Comparison of ENCODE assay signal across 8 mouse cellular contexts in the genomic region with DNA sequence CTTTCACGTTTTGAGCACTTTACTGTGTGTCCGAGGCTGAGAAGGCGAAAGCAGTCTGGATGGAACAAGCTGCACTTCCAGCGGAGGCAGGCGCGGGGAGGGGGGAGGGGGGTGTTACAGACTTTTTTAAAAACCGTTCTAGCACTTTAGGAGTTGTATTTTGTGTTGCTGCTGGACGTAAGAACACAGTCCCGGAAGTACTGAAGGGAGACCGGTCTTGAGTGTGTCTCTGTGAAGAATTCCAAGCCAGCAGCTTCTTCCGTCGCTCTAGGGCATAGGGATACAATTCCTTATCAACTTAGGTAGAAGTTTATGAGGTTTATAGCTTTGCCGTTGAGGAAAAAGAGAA.
DNase-seq lines count a peak whose midpoint lies in the region; ATAC-seq and TF ChIP-seq lines count a peak whose summit lies in the region.

No protein-coding gene starts in this region.

- intact Hi-C loops in left cerebral cortex, postnatal 4 days (cut with DNase I), result no loop called here

- no peaks in the 10 kb centered on the region for H3K9me3 ChIP-seq in lung, embryonic 14.5 days (ENCODE audit: low read depth, low read length)
- no peaks in the 10 kb centered on the region for H3K9me3 ChIP-seq in hindbrain, embryonic 14.5 days (ENCODE audit: control insufficient read depth, low read length)

- H3K36me3 ChIP-seq in lung, embryonic 14.5 days (ENCODE audit: insufficient read depth), result no peaks in the 10 kb centered on the region
- H3K36me3 ChIP-seq in hindbrain, embryonic 14.5 days (replicated peaks; ENCODE audit: control insufficient read depth, insufficient read depth), result no peaks in the 10 kb centered on the region

- H3K4me3 ChIP-seq in lung, embryonic 14.5 days (ENCODE audit: low read depth, low read length), result peak overlapping the region; percentile 49
- peak overlapping the region; percentile 68 for H3K4me3 ChIP-seq in cortical plate, adult 2 months (ENCODE audit: insufficient read depth, low read length)
- peak overlapping the region; percentile 46 for H3K4me3 ChIP-seq in hindbrain, embryonic 14.5 days (replicated peaks; ENCODE audit: low read length)

- H3K27ac ChIP-seq in lung, embryonic 14.5 days (ENCODE audit: low read depth), result peak overlapping the region; percentile 71; the same call in 1 of the 2 replicates
- no peak overlapping the region for H3K27ac ChIP-seq in cortical plate, adult 2 months (ENCODE audit: insufficient read depth, low read length)
- 0 out of 2 replicates have a peak overlapping the region, but pooled peaks have one; percentile 3 for H3K27ac ChIP-seq in hindbrain, embryonic 14.5 days

- 10% methylated on average over 13 of the region's 13 CpGs for WGBS in lung, embryonic 14.5 days
- WGBS in hindbrain, embryonic 14.5 days, result 7% methylated on average over 13 of the region's 13 CpGs

- H3K4me2 ChIP-seq in lung, embryonic 14.5 days, result peak overlapping the region; percentile 67
- H3K4me2 ChIP-seq in hindbrain, embryonic 14.5 days (replicated peaks), result peak overlapping the region; percentile 54

- H3K9ac ChIP-seq in lung, embryonic 14.5 days, result peak overlapping the region; percentile 51
- H3K9ac ChIP-seq in hindbrain, embryonic 14.5 days, result peak overlapping the region; percentile 57

- no peaks in the 10 kb centered on the region for H3K4me1 ChIP-seq in lung, embryonic 14.5 days (ENCODE audit: insufficient read depth)
- H3K4me1 ChIP-seq in cortical plate, adult 2 months (ENCODE audit: control insufficient read depth, insufficient read depth, low read length), result no peaks in the 10 kb centered on the region; the same call in 1 of the 2 replicates
- H3K4me1 ChIP-seq in hindbrain, embryonic 14.5 days (replicated peaks; ENCODE audit: control insufficient read depth, insufficient read depth, low read length), result 0 out of 2 replicates have a peak, but pooled peaks cover 6% of the 10 kb centered on the region

- no peak; the same call in 1 of the 2 replicates for ATAC-seq in lung, embryonic 14.5 days (ENCODE audit: insufficient read depth)
- no peak for ATAC-seq in hindbrain, embryonic 14.5 days (ENCODE audit: low FRiP score)
- ATAC-seq in megakaryocyte-erythroid progenitor cell, adult 5-6 weeks (replicated peaks; ENCODE audit: low FRiP score, low TSS enrichment, poor library complexity, severe bottlenecking), result 0 out of 2 replicates have a peak, but pooled peaks have one; percentile 52

- DNase-seq in lung, embryonic 14.5 days, result peak; percentile 24
- no peak for DNase-seq in lung, postnatal 4 days
- DNase-seq in hindbrain, embryonic 14.5 days (ENCODE audit: low spot score), result peak; percentile 28
- no peak for DNase-seq in left cerebral cortex, adult 11 months (ENCODE audit: low spot score)
- DNase-seq in left cerebral cortex, postnatal 4 days, result no peak
- no peak for DNase-seq in adrenal gland, adult 2 months

- no peak for TF ChIP-seq POLR2A in cortical plate, adult 2 months (IDR thresholded peaks at IDR 0.05; ENCODE audit: extremely low read depth, insufficient read depth, low read length)

- H3K27me3 ChIP-seq in lung, embryonic 14.5 days (ENCODE audit: insufficient read depth, low read length), result 0 out of 2 replicates have a peak, but pooled peaks cover 3% of the 10 kb centered on the region
- peaks cover 65% of the 10 kb centered on the region for H3K27me3 ChIP-seq in hindbrain, embryonic 14.5 days (ENCODE audit: control insufficient read depth, insufficient read depth, low read length)

- no peak for TF ChIP-seq CTCF in lung, embryonic 14.5 days (IDR thresholded peaks at IDR 0.05; ENCODE audit: low read depth)
- TF ChIP-seq CTCF in cortical plate, adult 2 months (IDR thresholded peaks at IDR 0.05; ENCODE audit: extremely low read depth, insufficient read depth, low read length), result no peak

Comparison
In these comparisons a context has a peak if more than half of its experiments do, and no peak if none do; other contexts are left out.
1. DNase-seq: peak in lung, embryonic 14.5 days (single experiment) and hindbrain, embryonic 14.5 days (single experiment); none in lung, postnatal 4 days (0 of 2), left cerebral cortex, adult 11 months (single experiment), left cerebral cortex, postnatal 4 days (single experiment) and adrenal gland, adult 2 months (single experiment).
2. Peak in every context shown above with its lines, with median percentiles within 50 percentile points of each other: H3K4me3 ChIP-seq.